Mouse (Mus musculus) lung, embryonic 16.5 days (tissue): ENCODE measurements around the gene Tbc1d10b. TPM values are rescaled to one million over a fixed set of nuclear protein-coding genes. Genes with fewer than 3 reads are reported as not detected.
A peak's percentile ranks its signal among the peaks of the same experiment; 100 is the strongest.

ENCODE experiments used
- ATAC-seq: fragments of 200-750 bp; cut with Nextera tagmentation; 2 replicates; pipeline ENCODE4 v1.8.0; 2017; ENCODE audit warnings: low read depth, mild to moderate bottlenecking, moderate library complexity
- H3K27ac ChIP-seq: fragments of 300-500 bp; sonication (generic); 2 replicates; pipeline ENCODE4 v1.5.1; 2014; ENCODE audit warnings: mild to moderate bottlenecking, control low read depth, low read length
- H3K27me3 ChIP-seq: fragments of 300-500 bp; sonication (generic); 2 replicates; pipeline ENCODE4 v1.6.1; 2014; ENCODE audit warnings: low read depth, low read length, mixed read lengths; ENCODE audit not compliant: control insufficient read depth, insufficient read depth
- H3K36me3 ChIP-seq: fragments of 300-500 bp; sonication (generic); 2 replicates; pipeline ENCODE4 v1.6.1; 2014; ENCODE audit warnings: low read length; ENCODE audit not compliant: control insufficient read depth, insufficient read depth
- H3K4me1 ChIP-seq: fragments of 300-500 bp; sonication (generic); replicated peaks from 2 replicates; pipeline ENCODE4 v1.6.1; 2014; ENCODE audit warnings: low read length, mixed read lengths; ENCODE audit not compliant: control insufficient read depth, insufficient read depth
- H3K4me2 ChIP-seq: fragments of 300-500 bp; sonication (generic); 2 replicates; pipeline ENCODE4 v1.6.1; 2014; ENCODE audit warnings: low read depth, low read length, control low read depth
- H3K4me3 ChIP-seq: fragments of 300-500 bp; sonication (generic); 2 replicates; pipeline ENCODE4 v1.5.1; 2014; ENCODE audit warnings: mild to moderate bottlenecking, low read length, control low read depth
- H3K9ac ChIP-seq: fragments of 300-500 bp; sonication (generic); 2 replicates; pipeline ENCODE4 v1.6.1; 2014; ENCODE audit warnings: low read length, control low read depth
- H3K9me3 ChIP-seq: fragments of 300-500 bp; sonication (generic); 2 replicates; pipeline ENCODE4 v1.6.1; 2016; ENCODE audit warnings: low read length; ENCODE audit not compliant: control insufficient read depth
- WGBS: fragments of 180-500 bp; shearing (Covaris S2); extraction: QIAGEN DNeasy Blood & Tissue Kit; methylation state at CpG from one replicate; pipeline ENCODE4 v1.1.7; 2014; 5-methylcytosine and 5-hydroxymethylcytosine counted together
- polyA plus RNA-seq: library from polyadenylated mRNA; unstranded; fragments of >200 nt; fragmentation: Nextera tagmentation; extraction: Ambion mirVana; gene quantifications from 2 replicates; pipeline ENCODE4 v1.2.1, GENCODE M21; 2015

The Tbc1d10b gene
- polyA plus RNA-seq, 1 experiment from 2014 or later: 20.5 TPM

DNA sequence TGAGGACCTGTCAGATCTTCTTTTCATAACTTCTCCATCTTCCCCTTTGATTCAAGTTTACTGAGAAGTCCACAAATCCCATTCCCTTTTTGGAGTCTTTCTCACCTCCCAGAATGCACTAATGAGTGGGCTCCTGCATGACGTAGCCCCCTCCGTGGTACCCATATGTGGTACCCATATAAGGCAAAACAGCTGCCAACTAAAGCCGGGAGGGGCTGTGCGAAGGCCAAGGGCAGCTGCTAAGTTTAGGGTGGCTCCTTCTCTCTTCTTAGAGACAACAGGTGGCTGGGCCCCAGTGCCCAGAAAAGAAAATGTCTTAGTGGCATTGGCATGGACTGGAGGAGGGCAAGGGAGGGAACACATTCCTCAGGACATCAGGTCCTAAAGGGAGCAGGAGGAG lies 2.0 kb upstream of the Tbc1d10b start:
- 93% methylated on average over 4 of the region's 4 CpGs for WGBS
- Histone ChIP-seq H3K36me3 (no peaks in the 10 kb centered on the region), H3K9ac (no peak overlapping the region), H3K4me1 (peaks cover 16% of the 10 kb centered on the region), H3K9me3 (no peaks in the 10 kb centered on the region), H3K27me3 (no peaks in the 10 kb centered on the region), H3K4me2 (no peak overlapping the region), H3K27ac (no peak overlapping the region), H3K4me3 (no peak overlapping the region)
- no peak for ATAC-seq

DNA sequence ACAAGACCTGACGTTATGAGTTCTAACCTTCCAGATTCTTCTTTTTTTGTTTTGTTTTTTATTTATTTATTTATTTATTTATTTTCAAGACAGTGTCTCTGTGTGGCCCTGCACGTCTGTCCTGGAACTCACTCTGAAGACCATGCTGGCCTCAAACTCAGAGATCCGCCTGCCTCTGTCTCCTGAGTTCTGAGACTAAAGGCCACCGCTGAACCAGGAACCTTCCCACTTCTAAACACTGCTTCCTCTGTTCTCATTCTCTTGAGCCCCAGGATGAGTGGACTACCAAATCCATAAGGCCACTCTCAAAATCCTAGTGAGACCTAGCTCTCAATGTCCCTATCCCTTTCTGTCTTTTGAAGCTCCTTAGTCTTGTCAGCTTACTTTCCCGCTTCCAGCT lies 1.6 kb upstream of the Tbc1d10b start:
- H3K4me2 ChIP-seq: no peak overlapping the region
- no peak overlapping the region for H3K4me3 ChIP-seq
- WGBS: 75% methylated on average over 5 of the region's 5 CpGs
- 0 out of 2 replicates have a peak, but pooled peaks cover 3% of the 10 kb centered on the region for H3K36me3 ChIP-seq
- H3K9me3 ChIP-seq: no peaks in the 10 kb centered on the region
- no peak overlapping the region; the same call in 1 of the 2 replicates for H3K9ac ChIP-seq
- H3K4me1 ChIP-seq: peaks cover 15% of the 10 kb centered on the region
- ATAC-seq: no peak
- no peaks in the 10 kb centered on the region for H3K27me3 ChIP-seq
- no peak overlapping the region for H3K27ac ChIP-seq

DNA sequence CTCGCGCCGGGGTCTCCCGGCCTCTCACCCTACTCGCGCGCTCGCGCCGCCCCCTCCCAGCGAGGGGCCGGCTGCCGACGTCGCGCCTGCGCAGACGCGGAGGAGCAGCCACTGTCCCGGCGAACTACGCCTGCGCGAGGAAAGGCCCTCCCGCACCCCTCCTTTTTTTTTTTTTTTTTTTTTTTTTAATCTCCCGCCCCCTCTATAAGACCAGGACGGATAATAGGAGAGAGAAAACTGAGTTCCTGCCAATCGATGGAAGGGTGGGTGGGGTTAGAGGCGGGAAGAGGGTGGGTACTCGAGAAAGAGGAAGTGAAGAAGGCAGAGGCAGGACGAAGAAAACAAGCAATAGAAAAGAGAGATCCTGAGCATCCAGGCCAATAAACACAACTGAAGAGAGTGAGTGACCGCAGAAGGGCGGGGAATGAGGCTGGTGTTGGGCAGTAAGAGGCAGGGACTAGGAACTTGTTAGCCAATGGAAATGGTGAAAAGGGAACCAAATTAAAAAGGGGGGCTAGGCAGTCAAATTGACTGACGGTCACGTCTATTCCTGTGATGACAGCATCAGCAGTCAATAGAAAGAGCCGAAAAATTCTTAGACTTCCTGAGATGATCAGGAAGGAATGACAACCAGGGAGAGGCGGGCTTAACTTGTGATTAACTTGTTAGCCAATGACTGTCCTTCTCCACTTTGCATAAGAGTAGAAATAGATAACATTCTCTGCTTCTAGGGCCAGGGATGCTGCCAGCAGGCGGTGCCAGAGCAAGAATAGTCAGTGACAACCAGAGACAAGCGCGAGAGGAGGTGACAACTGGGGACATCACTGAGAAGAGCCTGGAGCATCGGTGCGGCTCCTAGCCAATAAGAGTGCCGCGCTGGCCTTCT lies 528 bp upstream of the Tbc1d10b start, which contains the start of gene Mylpf:
Gene Mylpf, plus strand, starts transcription at position 338 of the 886 bp plus-strand sequence.
- peak within 1 kb of the TSS; percentile 90 for H3K4me3 ChIP-seq
- 0 out of 2 replicates have a peak, but pooled peaks cover 3% of the 10 kb centered on the region for H3K36me3 ChIP-seq
- peaks cover 15% of the 10 kb centered on the region for H3K4me1 ChIP-seq
- no peaks in the 10 kb centered on the region for H3K9me3 ChIP-seq
- H3K9ac ChIP-seq: peak within 1 kb of the TSS; percentile 96
- peak within 1 kb of the TSS; percentile 89 for H3K27ac ChIP-seq
- no peaks in the 10 kb centered on the region for H3K27me3 ChIP-seq
- WGBS: under 1% methylated on average over 40 of the region's 44 CpGs
- peak; percentile 94 for ATAC-seq
- peak within 1 kb of the TSS; percentile 92 for H3K4me2 ChIP-seq

DNA sequence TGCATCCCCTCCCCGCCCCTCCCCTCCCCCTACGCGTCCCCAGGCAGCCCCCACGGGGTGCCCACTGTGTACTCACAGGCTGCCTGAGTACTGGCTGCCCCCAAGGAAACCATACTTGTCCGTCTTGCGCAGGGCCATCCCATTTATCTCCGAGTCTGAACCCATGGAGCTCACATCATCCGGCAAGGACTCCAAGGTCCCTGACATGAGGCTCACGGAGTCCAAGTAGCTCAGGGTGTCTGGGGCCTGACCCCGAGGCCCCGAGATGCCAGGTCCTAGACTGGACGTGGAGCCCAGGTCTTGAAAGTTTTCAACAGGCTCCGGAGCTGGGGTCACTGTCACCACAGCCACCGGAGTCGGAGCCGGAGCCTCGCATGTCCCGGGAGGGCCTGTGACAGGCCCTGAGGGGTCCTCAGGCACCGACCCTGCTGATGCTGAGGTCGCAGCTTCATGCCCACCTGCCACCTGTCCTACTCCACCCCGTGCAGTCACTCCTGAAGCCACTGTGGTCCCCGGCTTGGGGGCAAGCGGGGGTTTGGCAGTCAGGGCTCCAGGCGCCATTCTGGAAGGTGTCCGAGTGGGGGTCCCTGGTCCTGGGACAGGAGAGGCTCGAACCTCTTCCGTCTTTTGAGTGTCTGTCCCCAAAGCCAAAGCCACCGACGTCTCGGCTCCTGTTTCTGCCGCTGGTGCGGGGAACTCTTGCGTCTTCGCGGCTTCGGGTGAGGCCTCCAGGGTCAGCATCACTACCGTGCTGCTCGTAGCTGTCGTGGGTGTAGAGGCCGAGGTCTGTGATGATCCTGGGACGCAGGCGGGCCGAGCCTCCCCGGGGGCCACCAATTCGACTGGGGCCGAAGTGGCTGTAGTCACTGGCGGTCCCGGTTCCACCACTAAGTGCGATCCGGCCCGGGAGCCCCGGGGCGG lies 634 bp downstream of the Tbc1d10b start:
- H3K4me2 ChIP-seq: peak overlapping the region; percentile 92
- no peaks in the 10 kb centered on the region for H3K27me3 ChIP-seq
- WGBS: under 1% methylated on average over 50 of the region's 53 CpGs
- peak overlapping the region; percentile 89 for H3K27ac ChIP-seq
- peak; percentile 12 for ATAC-seq
- no peaks in the 10 kb centered on the region for H3K9me3 ChIP-seq
- H3K9ac ChIP-seq: peak overlapping the region; percentile 96
- peak overlapping the region; percentile 90 for H3K4me3 ChIP-seq
- peaks cover 15% of the 10 kb centered on the region for H3K4me1 ChIP-seq
- H3K36me3 ChIP-seq: peaks cover 11% of the 10 kb centered on the region

DNA sequence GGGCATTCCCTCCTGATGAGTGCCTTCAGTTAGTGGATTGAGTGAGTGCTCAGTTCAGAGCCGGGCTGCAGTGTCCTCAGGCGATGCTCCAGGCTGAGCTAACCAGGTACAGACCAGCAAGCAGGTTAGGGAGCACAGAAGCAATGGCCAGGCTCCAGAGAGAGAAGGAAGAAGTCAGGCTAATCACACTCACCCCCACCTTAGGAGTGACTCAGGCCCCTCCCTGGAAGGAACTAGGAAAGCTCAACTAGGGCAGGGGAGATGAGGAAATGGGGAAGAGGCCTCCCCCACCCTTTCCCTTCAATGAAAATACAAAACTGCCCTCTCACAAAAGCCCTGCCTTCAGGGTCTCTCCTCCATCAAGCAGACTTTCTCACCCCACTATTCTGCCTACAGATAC lies 1.7 kb downstream of the Tbc1d10b start:
- Histone ChIP-seq H3K4me3 (peak overlapping the region; percentile 90), H3K9me3 (no peaks in the 10 kb centered on the region), H3K4me2 (peak overlapping the region; percentile 92), H3K36me3 (peaks cover 15% of the 10 kb centered on the region), H3K4me1 (peaks cover 15% of the 10 kb centered on the region), H3K27ac (no peak overlapping the region), H3K27me3 (no peaks in the 10 kb centered on the region), H3K9ac (peak overlapping the region; percentile 96)
- ATAC-seq: no peak
- WGBS: 39% methylated on average over 2 of the region's 2 CpGs

DNA sequence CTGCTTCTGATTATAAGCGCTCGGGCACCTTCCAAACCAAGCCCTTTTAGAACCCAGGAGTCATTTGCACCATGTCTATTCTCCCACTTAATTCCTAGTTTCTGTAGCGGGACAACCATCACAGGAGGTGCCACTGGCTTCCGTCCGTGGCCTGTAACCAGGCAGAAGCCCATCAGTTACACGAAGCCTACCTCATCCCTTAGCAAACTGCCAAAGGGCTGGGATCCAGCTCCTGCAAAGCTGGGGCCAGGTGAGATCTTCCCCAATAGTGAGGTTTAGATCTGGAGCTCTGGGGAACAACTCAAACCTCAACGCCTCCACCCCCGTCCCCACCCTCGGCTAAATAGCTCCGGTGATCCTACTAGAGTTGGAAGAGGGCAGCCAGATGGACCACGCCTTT lies 11.8 kb downstream of the Tbc1d10b start:
- ATAC-seq: no peak
- peak overlapping the region; percentile 92 for H3K27ac ChIP-seq
- peaks cover 63% of the 10 kb centered on the region for H3K36me3 ChIP-seq
- peak overlapping the region; percentile 86 for H3K4me2 ChIP-seq
- H3K4me3 ChIP-seq: peak overlapping the region; percentile 91
- 61% methylated on average over 11 of the region's 11 CpGs for WGBS
- peaks cover 17% of the 10 kb centered on the region for H3K4me1 ChIP-seq
- H3K27me3 ChIP-seq: no peaks in the 10 kb centered on the region
- H3K9ac ChIP-seq: peak overlapping the region; percentile 85
- no peaks in the 10 kb centered on the region for H3K9me3 ChIP-seq

DNA sequence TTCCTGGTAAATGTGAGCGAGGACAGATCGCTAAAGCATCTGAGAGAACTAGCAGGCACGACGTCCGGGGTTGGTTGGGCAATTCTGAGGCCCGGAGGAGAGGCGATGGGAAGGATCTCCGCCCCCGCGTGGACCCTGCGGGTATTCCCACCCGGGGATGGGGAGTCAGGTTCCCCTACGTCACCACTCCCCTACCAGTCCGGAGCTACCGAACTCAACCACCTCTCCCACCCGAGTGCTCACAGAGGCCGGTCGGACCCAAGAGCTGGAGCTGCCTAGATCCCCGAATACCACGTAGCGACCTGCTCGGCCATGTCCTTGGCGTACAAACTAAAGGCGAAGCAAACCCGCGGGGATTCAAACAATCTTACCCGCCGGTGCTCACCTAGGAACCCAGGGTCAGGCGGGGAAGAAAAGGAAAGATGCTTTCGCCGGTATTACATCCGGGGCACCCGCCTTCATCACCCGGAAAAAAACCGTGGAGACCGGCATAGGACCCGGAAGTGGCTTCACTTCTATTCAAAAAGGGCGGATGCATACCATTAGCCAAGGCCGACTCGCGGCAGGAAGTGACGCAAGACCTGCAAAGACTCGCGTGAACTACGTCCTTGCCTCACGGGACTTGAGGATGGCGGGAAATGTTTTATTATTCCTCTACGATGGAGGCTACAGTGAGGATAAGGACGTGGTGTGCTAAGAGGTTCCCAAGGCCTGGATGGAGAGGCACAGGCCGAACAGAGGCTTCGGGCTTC lies 12.5 kb downstream of the Tbc1d10b start, which contains the start of gene Cd2bp2:
Gene Cd2bp2, minus strand, starts transcription at position 507 of the 752 bp plus-strand sequence.
- Histone ChIP-seq H3K4me2 (peak within 1 kb of the TSS; percentile 93), H3K9me3 (no peaks in the 10 kb centered on the region), H3K4me3 (peak within 1 kb of the TSS; percentile 91), H3K27ac (peak within 1 kb of the TSS; percentile 93), H3K27me3 (no peaks in the 10 kb centered on the region), H3K9ac (peak within 1 kb of the TSS; percentile 85), H3K36me3 (peaks cover 61% of the 10 kb centered on the region), H3K4me1 (peaks cover 17% of the 10 kb centered on the region)
- under 1% methylated on average over 51 of the region's 51 CpGs for WGBS
- ATAC-seq: peak; percentile 98

DNA sequence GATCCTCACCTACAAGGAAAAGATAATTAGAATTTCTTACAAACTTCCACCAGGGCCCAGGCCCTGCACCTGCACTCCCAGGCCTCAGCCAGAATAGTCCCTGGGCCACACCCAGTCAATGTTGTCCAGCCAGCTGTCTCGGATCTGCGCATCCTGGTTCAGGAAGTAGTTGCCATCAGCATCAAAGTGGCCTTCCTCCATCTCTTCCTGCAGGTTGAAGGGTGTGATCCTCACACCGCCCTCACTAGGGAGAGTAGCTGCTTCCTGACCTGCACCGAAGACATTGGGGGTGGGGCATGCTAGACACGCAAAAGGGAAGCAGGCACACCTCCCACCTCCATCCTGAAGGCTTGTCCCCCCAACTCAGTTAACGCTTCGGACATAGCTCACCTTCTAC lies 13.6 kb downstream of the Tbc1d10b start:
- Histone ChIP-seq H3K27me3 (no peaks in the 10 kb centered on the region), H3K4me1 (peaks cover 17% of the 10 kb centered on the region), H3K4me2 (peak overlapping the region; percentile 93), H3K36me3 (peaks cover 52% of the 10 kb centered on the region), H3K9ac (peak overlapping the region; percentile 82), H3K9me3 (no peaks in the 10 kb centered on the region), H3K4me3 (peak overlapping the region; percentile 91), H3K27ac (no peak overlapping the region)
- 55% methylated on average over 7 of the region's 7 CpGs for WGBS
- ATAC-seq: no peak
